In the genomic region with DNA sequence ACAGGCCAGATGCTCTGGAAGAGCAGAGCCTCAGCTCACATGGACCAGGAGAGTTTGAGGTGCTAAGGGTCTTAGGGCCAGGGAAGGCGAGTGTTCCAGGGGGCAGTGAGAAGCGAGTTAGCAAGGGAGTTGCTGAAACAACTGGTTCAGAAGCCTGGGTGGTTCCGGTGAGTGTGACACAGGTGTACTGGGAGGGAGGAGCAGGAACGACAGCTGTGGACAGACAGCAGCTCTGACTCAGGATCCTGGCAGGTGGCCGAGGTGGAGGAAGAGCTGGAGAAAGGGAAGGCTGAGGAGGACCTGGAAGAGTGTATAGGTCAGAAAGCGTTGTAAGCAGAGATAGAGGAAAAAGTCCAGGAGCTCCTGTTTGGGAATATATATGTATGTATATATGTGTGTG, we compare ENCODE assay signal across 14 mouse cellular contexts.
"Had no signal": no experiment of that assay in that cellular context is flagged by ENCODE, and none has a peak within 500 bp of the region (broad histone marks: within the 10 kb centered on the region; RNA-seq: fewer than 3 reads in every experiment).

No protein-coding gene starts in this region.

- H3K9ac ChIP-seq: limb, embryonic 13.5 days; liver, embryonic 12.5 days; liver, embryonic 15.5 days; midbrain, embryonic 12.5 days had no signal

- H3K4me2 ChIP-seq: limb, embryonic 13.5 days; liver, embryonic 12.5 days; liver, embryonic 15.5 days; midbrain, embryonic 12.5 days had no signal

- H3K27ac ChIP-seq: layer of hippocampus, adult 2 months; limb, embryonic 10.5 days; limb, embryonic 13.5 days; liver, embryonic 12.5 days; liver, embryonic 15.5 days; midbrain, embryonic 12.5 days had no signal

- ATAC-seq: intestine, postnatal 0 days; liver, embryonic 12.5 days; midbrain, embryonic 16.5 days had no signal

- H3K4me3 ChIP-seq: layer of hippocampus, adult 2 months; limb, embryonic 10.5 days; limb, embryonic 13.5 days; liver, embryonic 12.5 days; liver, embryonic 15.5 days; midbrain, embryonic 12.5 days had no signal

- H3K9me3 ChIP-seq: limb, embryonic 10.5 days; limb, embryonic 13.5 days; liver, embryonic 12.5 days; liver, embryonic 15.5 days; midbrain, embryonic 12.5 days had no signal

- DNase-seq: kidney, adult 2 months; layer of hippocampus, adult 9-11 months; liver; lung, postnatal 10 days; lung, postnatal 36 days; thymus, postnatal 25 days had no signal

- H3K36me3 ChIP-seq: midbrain, embryonic 12.5 days had no signal

- H3K27me3 ChIP-seq: limb, embryonic 13.5 days had no signal
